Mouse (Mus musculus): ENCODE measurements around the gene Gm9945.

Gene Gm9945

GRCm38 (mm10) chr11:53479783-53480301 lies at the start of gene Gm9945, which contains the start of gene Sowaha:
TSS of gene Gm9945 (plus strand) at chr11:53480166.
TSS of gene Sowaha (minus strand) at chr11:53480274.
- peak; percentile 52 to 61 for DNase-seq (ENCODE audit: low spot score in 2 of 2)

DNA sequence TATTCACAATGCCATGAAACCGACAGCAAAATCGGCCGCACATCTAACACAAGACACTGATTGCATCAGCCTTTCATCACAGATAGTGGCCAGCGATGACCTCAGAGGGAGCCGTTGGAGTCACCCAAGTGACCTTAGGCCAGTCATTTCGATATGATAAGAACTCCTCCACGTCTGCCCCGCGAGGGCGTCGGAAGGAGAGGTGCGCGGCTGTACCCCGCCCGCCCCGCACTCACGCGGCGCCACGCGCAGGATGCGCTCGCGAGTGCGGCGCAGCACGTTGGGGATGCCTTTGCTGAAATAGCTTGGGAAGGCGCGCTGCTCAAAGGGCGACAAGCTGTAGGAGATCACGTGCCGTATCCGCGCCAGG lies 49.7 kb upstream of the Gm9945 start:
- no peak for DNase-seq (ENCODE audit: low spot score in 2 of 2)

DNA sequence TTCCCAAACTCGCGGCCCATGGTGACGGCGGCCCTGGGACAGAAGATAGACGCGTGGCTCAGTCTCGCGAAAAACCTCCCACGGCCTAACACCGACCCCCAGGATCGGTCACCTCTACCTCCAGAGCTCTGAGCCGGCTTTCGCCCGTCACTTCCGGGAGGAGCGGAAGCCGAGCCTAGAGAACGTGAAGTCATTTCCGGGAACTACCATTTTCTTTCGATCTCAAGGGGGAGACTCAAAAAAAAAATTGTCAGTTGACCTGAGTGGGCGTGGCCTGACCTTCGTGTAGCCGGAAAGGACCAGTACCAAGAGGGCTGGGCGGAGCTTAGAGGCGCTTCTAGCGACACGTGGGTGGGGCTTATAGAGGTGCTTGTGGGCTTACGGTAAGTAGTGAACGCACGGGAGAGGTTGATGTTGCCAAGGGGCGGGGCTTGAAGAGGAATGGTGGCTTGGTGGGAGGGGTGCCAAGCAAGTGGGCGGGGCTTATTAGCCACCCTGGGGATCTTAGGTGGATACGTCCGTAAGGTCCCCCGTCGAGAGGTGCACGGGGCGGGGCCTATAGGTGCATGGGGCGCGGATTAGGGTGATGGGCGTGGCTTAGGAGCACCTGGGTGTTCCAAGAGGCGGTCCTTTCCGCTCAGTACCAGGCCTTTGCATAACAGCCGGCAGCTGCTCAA lies 49.2 kb upstream of the Gm9945 start, which contains the start of the genes Uqcrq and Gdf9:
Gene Uqcrq (minus strand): TSS at position 162 of the 677 bp plus-strand sequence.
Gene Gdf9 (plus strand): TSS at position 354 of the 677 bp plus-strand sequence.
- DNase-seq (ENCODE audit: low spot score in 2 of 2), result peak; percentile 99 to 100

DNA sequence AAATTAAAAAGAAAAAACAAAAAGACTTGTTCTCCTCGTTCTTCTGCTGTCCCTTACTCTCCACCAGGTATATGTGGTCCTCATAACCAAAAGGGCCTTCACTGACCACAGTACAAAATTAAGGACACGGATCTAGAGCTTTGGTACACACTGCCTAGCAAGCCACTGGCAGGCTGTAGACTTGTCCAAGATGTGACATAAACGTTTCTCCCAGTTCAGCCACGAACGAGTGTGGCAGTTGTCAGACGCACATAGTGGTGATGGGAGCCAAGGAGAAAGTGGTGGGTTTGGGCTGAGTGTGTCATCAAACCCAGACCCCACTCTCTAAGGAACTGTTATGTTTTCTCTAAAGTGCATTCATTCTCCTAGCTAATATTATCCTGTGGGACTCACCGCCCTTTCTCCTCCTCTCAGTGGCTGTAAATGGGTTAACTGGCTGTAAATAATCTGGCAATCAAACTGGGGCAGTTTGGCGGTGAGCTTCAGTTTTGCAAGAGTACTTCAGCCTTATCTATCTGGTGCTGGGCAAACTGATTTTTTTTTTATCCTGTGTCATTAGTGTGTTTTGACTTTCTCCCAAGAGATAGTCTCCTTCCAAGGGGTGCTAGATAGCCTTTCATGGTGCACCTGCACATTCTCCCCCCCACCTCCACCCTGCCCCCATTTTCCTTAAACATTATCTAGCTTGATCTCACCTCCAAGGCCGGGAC lies 48.5 kb upstream of the Gm9945 start:
- DNase-seq (ENCODE audit: low spot score in 2 of 2), result no peak

DNA sequence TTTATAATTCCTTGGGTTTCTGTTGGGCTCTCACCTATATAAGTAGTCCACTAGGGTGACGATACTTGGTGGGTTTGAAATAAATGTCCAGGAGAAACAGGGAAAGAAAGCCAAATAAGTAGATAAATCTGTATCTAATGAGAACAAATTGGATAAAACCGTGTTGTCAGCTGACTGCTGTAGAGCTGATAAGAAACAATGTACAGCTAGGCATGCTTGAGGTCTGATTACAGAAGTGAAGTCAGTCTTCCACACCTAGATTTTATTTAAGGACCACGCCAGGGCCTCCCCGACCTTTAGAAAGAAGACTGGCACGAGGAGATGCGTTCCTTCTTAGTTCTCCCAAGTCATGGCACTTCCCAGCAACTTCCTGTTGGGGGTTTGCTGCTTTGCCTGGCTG lies 46.9 kb upstream of the Gm9945 start:
- DNase-seq (ENCODE audit: low spot score in 2 of 2), result no peak

GRCm38 (mm10) chr11:53435504-53435903 lies 44.5 kb upstream of the Gm9945 start:
- no peak for DNase-seq (ENCODE audit: low spot score in 2 of 2)

- no peak for DNase-seq (ENCODE audit: low spot score in 2 of 2)
Measured at GRCm38 (mm10) chr11:53436338-53436737, 43.6 kb upstream of the Gm9945 start.

- no peak for DNase-seq (ENCODE audit: low spot score in 2 of 2)
Measured at GRCm38 (mm10) chr11:53441921-53442320, 38.0 kb upstream of the Gm9945 start.

DNA sequence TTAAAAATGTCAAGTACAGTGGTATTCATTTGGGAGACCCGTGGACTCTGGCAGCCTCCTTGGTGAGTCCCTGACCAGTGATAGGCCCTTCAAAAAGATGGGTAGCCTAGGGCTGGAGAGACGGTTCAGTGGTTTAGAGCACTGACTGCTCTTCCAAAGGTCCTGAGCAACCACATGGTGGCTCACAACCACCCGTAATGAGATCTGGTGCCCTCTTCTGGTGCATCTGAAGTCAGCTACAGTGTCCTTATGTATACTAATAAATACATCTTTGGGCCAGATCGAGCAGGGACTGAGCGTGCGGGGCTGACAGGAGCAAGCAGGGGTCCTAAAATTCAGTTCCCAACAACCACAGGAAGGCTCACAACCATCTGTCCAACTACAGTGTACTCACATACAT lies 36.1 kb upstream of the Gm9945 start:
- no peak for DNase-seq (ENCODE audit: low spot score in 2 of 2)

DNA sequence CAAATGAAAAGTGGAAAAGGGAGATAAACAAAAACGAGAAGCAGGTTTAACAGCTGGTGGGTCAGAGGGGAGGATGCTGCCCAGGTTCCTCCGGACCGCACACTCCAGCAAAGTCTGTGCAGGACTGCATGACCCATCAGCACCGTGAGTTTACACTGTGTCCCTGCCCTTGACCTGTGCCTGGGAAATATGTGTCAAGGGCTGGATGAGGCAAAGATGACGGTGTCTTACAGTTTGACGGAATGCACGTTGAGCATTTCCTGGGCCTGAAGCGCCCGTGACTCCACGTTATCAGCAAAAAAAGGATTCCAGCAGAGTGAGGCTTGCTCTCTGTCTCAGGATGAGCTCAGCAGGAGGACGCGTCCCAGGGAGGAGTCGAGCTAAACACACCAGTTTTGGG lies 34.4 kb upstream of the Gm9945 start:
- DNase-seq (ENCODE audit: low spot score in 2 of 2), result no peak

DNA sequence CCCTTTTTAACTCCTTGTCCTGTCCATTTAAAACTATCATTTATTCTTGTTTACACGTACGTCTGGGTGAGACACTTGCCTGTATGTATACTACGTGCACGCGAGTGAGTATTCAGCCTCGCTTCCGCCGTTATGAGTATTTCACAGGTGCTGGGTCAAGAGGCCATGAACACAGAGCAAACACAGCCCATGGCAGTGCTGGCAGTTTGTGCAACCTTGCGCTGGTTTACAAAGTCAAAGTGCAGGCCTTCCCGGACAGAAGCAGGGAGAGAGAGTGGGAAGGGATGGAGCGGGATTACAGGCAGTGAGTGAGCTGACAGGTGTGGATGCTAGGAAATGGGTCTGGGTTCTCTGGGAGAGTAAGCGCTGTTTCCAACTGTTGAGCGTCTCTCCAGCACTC lies 33.8 kb upstream of the Gm9945 start:
- no peak for DNase-seq (ENCODE audit: low spot score in 2 of 2)

DNA sequence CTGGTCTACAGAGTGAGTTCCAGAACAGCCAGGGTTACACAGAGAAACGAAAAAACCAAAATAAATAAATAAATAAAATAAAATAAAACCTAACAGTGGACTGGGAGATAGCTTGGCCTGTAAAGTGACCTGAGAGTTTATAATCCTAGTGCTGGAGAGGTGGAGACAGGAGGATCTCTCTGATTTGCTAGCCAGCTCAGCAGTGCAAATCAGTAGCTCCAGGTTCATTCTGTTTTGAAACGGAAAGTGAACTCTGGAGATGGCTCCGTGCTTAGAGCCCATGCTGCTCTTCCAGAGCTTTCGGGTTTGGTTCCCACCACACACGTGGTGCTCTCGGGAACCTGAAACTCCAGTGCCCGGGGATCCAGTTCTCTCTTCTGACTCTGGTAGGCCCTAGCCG lies 32.0 kb upstream of the Gm9945 start:
- DNase-seq (ENCODE audit: low spot score in 2 of 2), result no peak

- DNase-seq (ENCODE audit: low spot score in 2 of 2), result no peak
Measured at GRCm38 (mm10) chr11:53448529-53448928, 31.4 kb upstream of the Gm9945 start.

- no peak for DNase-seq (ENCODE audit: low spot score in 2 of 2)
Measured at GRCm38 (mm10) chr11:53450070-53450705, 29.8 kb upstream of the Gm9945 start.

GRCm38 (mm10) chr11:53451361-53451760 lies 28.6 kb upstream of the Gm9945 start:
- DNase-seq (ENCODE audit: low spot score in 2 of 2), result no peak

DNA sequence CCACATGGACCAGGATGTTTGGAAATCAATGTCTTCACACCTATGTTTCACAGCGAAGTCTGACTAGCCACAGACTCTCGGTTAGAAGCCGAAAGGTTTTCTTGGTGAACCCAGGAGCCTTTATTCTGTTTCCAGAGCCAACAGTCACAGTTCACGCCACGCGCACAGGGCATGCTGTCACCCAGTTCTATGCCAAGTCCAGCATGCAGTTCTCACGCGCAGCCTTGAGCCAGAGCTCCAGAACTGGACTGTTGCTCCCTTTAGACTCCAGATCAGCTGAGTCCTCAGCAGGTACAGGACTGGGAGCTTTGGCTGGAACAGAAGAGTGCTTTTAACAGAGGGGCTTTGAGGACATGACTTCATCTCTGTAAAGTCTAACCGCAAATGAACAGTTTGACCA lies 27.6 kb upstream of the Gm9945 start:
- no peak for DNase-seq (ENCODE audit: low spot score in 2 of 2)

- DNase-seq (ENCODE audit: low spot score in 2 of 2), result no peak
Measured at GRCm38 (mm10) chr11:53453031-53453430, 26.9 kb upstream of the Gm9945 start.

- DNase-seq (ENCODE audit: low spot score in 2 of 2), result no peak
Measured at GRCm38 (mm10) chr11:53456474-53457371, 23.2 kb upstream of the Gm9945 start, which contains the start of the genes Gm10447 and Shroom1. TSS of gene Gm10447 (minus strand) at chr11:53457110. TSS of gene Shroom1 (plus strand) at chr11:53457205.

GRCm38 (mm10) chr11:53457372-53457954 lies 22.5 kb upstream of the Gm9945 start:
- DNase-seq (ENCODE audit: low spot score in 2 of 2), result no peak

DNA sequence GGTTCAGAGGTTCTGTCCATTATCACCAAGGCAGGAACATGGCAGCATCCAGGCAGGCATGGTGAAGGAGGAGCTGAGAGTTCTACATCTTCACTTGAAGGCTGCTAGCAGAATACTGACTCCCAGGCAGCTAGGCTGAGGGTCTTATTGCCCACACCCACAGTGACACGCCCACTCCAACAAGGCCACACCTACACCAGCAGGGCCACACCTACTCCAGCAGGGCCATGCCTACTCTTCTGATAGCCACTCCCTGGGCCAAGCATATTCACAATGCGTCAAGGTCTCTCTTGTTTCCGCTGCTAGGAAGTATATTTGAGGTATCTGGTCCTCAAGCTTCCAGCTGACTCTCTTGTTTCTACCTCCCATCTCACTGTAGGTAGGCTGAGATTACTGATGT lies 21.0 kb upstream of the Gm9945 start:
- no peak for DNase-seq (ENCODE audit: low spot score in 2 of 2)

GRCm38 (mm10) chr11:53460192-53460591 lies 19.8 kb upstream of the Gm9945 start:
- DNase-seq (ENCODE audit: low spot score in 2 of 2), result no peak

Measured in frontal cortex, postnatal 14 days (tissue).